Mouse (Mus musculus) cortical plate, adult 2 months (tissue): Measurements from ENCODE around the gene Pyroxd1. TPM values are rescaled to one million over a fixed set of nuclear protein-coding genes. Genes with fewer than 3 reads are reported as not detected.
"Not testable (repeated sequence)": the region's sequence is repeated elsewhere in the genome, so short reads cannot be mapped to it uniquely, and the experiment has no call there.

Experiments
- H3K27ac ChIP-seq: fragments of 200-500 bp; 2 replicates; pipeline ENCODE4 v1.5.1; 2012; ENCODE audit warnings: low read length, control low read depth, inconsistent platforms; ENCODE audit not compliant: insufficient read depth
- H3K4me1 ChIP-seq: fragments of 200-500 bp; 2 replicates; pipeline ENCODE4 v1.6.1; 2011; ENCODE audit warnings: low read length; ENCODE audit not compliant: control insufficient read depth, insufficient read depth
- H3K4me3 ChIP-seq: fragments of 200-500 bp; 2 replicates; pipeline ENCODE4 v1.5.1; 2011; ENCODE audit warnings: mild to moderate bottlenecking, low read length, control low read depth; ENCODE audit not compliant: insufficient read depth
- CTCF ChIP-seq: fragments of 200-500 bp; IDR thresholded peaks from 2 replicates; pipeline ENCODE4 v1.5.1; 2011; ENCODE audit warnings: mild to moderate bottlenecking, control low read depth, low read length; ENCODE audit not compliant: insufficient read depth; ENCODE audit errors: extremely low read depth
- POLR2A ChIP-seq: fragments of 200-500 bp; IDR thresholded peaks from 2 replicates; pipeline ENCODE4 v1.6.1; 2011; ENCODE audit warnings: mild to moderate bottlenecking, low read length, control low read depth; ENCODE audit not compliant: insufficient read depth; ENCODE audit errors: extremely low read depth
- polyA plus RNA-seq: library from polyadenylated mRNA; depleted of rRNA; stranded (reverse); fragments of >200 nt; gene quantifications from 2 replicates; pipeline ENCODE4 v1.2.3, GENCODE M21; 2012

The Pyroxd1 gene
- polyA plus RNA-seq, 1 experiment: 12.0 TPM

GRCm38 (mm10) chr6:142343561-142343960 lies 1.9 kb upstream of the Pyroxd1 start:
- H3K27ac ChIP-seq: no peak overlapping the region
- 0 out of 2 replicates have a peak, but pooled peaks cover 1% of the 10 kb centered on the region for H3K4me1 ChIP-seq
- H3K4me3 ChIP-seq: no peak overlapping the region
- TF ChIP-seq POLR2A (no peak), CTCF (peak; percentile 56)

GRCm38 (mm10) chr6:142346181-142347110 lies 992 bp downstream of the Pyroxd1 start:
- Histone ChIP-seq H3K27ac (no peak overlapping the region), H3K4me3 (peak overlapping the region; percentile 67), H3K4me1 (0 out of 2 replicates have a peak, but pooled peaks cover 1% of the 10 kb centered on the region)
- TF ChIP-seq POLR2A: no peak
- TF ChIP-seq CTCF: no peak

- TF ChIP-seq CTCF: no peak
- Histone ChIP-seq H3K27ac (no peak overlapping the region), H3K4me1 (0 out of 2 replicates have a peak, but pooled peaks cover 1% of the 10 kb centered on the region), H3K4me3 (no peak overlapping the region)
Observed at GRCm38 (mm10) chr6:142347431-142348385, 2.3 kb downstream of the Pyroxd1 start.

- not testable (repeated sequence) for H3K4me3 ChIP-seq, H3K4me1 ChIP-seq, H3K27ac ChIP-seq
Observed at GRCm38 (mm10) chr6:142352099-142352498, 6.6 kb downstream of the Pyroxd1 start.

- Histone ChIP-seq H3K27ac (no peak overlapping the region), H3K4me3 (no peak overlapping the region), H3K4me1 (no peaks in the 10 kb centered on the region)
- TF ChIP-seq POLR2A (no peak), CTCF (no peak)
Observed at GRCm38 (mm10) chr6:142357106-142357505, 11.7 kb downstream of the Pyroxd1 start.

- TF ChIP-seq CTCF: no peak
- TF ChIP-seq POLR2A: no peak
- no peaks in the 10 kb centered on the region for H3K4me1 ChIP-seq
- H3K4me3 ChIP-seq: no peak overlapping the region
- no peak overlapping the region for H3K27ac ChIP-seq
Observed at GRCm38 (mm10) chr6:142362036-142362435, 16.6 kb downstream of the Pyroxd1 start.

- TF ChIP-seq CTCF: peak; percentile 48
- no peak for TF ChIP-seq POLR2A
- H3K27ac ChIP-seq: no peak overlapping the region
- no peak overlapping the region for H3K4me3 ChIP-seq
- no peaks in the 10 kb centered on the region for H3K4me1 ChIP-seq
Observed at GRCm38 (mm10) chr6:142363019-142363576, 17.6 kb downstream of the Pyroxd1 start.

GRCm38 (mm10) chr6:142365742-142366472 lies 20.5 kb downstream of the Pyroxd1 start:
- TF ChIP-seq CTCF (no peak), POLR2A (no peak)

GRCm38 (mm10) chr6:142366473-142367018 lies 21.1 kb downstream of the Pyroxd1 start:
- Histone ChIP-seq H3K4me1 (no peaks in the 10 kb centered on the region), H3K27ac (no peak overlapping the region), H3K4me3 (no peak overlapping the region)
- TF ChIP-seq CTCF (no peak), POLR2A (no peak)

More at GRCm38 (mm10) chr6:142365742-142366472, 20.5 kb downstream of the Pyroxd1 start:
- Histone ChIP-seq H3K4me1 (no peaks in the 10 kb centered on the region), H3K4me3 (no peak overlapping the region), H3K27ac (no peak overlapping the region)
